Mouse (Mus musculus) forebrain, embryonic 15.5 days (tissue): ENCODE measurements at regions not wholly inside any gene's neighbourhood (a gene's known extent, or its start where the extent isn't known, plus 50 kb on each side); places are given as distances from the start of the nearest gene placed in this dataset.

Experiments used
- ATAC-seq: fragments of 200-750 bp; cut with Nextera tagmentation; replicated peaks from 2 replicates; pipeline ENCODE4 v1.8.0; 2017; ENCODE audit warnings: mild to moderate bottlenecking, moderate TSS enrichment, moderate library complexity
- H3K27ac ChIP-seq: fragments of 300-500 bp; sonication (generic); replicated peaks from 2 replicates; pipeline ENCODE4 v1.5.1; 2015; ENCODE audit warnings: mild to moderate bottlenecking, inconsistent platforms
- H3K27me3 ChIP-seq: fragments of 300-500 bp; sonication (generic); 2 replicates; pipeline ENCODE4 v1.6.1; 2015; ENCODE audit warnings: inconsistent platforms
- H3K36me3 ChIP-seq: fragments of 300-500 bp; sonication (generic); 2 replicates; pipeline ENCODE4 v1.6.1; 2015; ENCODE audit warnings: mild to moderate bottlenecking, inconsistent platforms
- H3K4me1 ChIP-seq: fragments of 300-500 bp; sonication (generic); 2 replicates; pipeline ENCODE4 v1.6.1; 2015; ENCODE audit warnings: inconsistent platforms
- H3K4me2 ChIP-seq: fragments of 300-500 bp; sonication (generic); replicated peaks from 2 replicates; pipeline ENCODE4 v1.6.1; 2015; ENCODE audit warnings: mild to moderate bottlenecking, inconsistent platforms
- H3K4me3 ChIP-seq: fragments of 300-500 bp; sonication (generic); 2 replicates; pipeline ENCODE4 v1.5.1; 2015; ENCODE audit warnings: mild to moderate bottlenecking, inconsistent platforms
- H3K9ac ChIP-seq: fragments of 300-500 bp; sonication (generic); replicated peaks from 2 replicates; pipeline ENCODE4 v1.6.1; 2015; ENCODE audit warnings: mild to moderate bottlenecking, inconsistent platforms
- H3K9me3 ChIP-seq: fragments of 300-500 bp; sonication (generic); 2 replicates; pipeline ENCODE4 v1.6.1; 2016; ENCODE audit warnings: inconsistent platforms
- WGBS: fragments of 180-500 bp; shearing (Covaris S2); methylation state at CpG from one replicate; pipeline ENCODE4 v1.1.7; 2015; ENCODE audit warnings: mixed read lengths; 5-methylcytosine and 5-hydroxymethylcytosine counted together

DNA sequence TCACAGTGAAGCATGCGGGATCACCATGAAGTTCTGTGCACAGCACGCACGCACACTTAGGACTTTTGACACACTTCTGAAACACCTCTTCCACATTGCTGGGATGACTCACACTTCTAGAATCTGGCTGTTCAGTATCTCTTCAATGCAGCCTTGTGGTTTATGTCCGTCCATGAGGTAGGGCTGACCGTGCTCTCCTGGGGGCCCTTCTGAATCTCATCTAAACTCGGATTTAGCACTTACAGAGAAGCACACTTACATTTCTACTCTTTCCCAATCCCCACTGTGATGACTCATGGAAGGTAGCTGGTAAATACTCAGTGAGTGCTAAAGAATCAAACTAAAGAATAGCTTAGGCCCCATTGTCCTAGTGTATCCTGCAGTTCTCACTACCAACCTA, 142.2 kb upstream of the Rbms1 start:
- H3K4me1 ChIP-seq: no peaks in the 10 kb centered on the region
- H3K9ac ChIP-seq: no peak overlapping the region
- H3K27ac ChIP-seq: no peak overlapping the region
- no peaks in the 10 kb centered on the region for H3K36me3 ChIP-seq
- no peak overlapping the region for H3K4me3 ChIP-seq
- H3K9me3 ChIP-seq: no peaks in the 10 kb centered on the region
- 92% methylated on average over 6 of the region's 6 CpGs for WGBS
- no peak overlapping the region for H3K4me2 ChIP-seq
- no peaks in the 10 kb centered on the region for H3K27me3 ChIP-seq
- no peak for ATAC-seq

GRCm38 (mm10) chr2:61100854-61101253, 137.9 kb upstream of the Rbms1 start:
- H3K27ac ChIP-seq: no peak overlapping the region
- H3K9ac ChIP-seq: no peak overlapping the region
- H3K4me3 ChIP-seq: no peak overlapping the region
- H3K27me3 ChIP-seq: no peaks in the 10 kb centered on the region
- no peaks in the 10 kb centered on the region for H3K9me3 ChIP-seq
- H3K4me1 ChIP-seq: no peaks in the 10 kb centered on the region
- WGBS: 98% methylated on average over 4 of the region's 4 CpGs
- no peaks in the 10 kb centered on the region for H3K36me3 ChIP-seq
- H3K4me2 ChIP-seq: no peak overlapping the region
- no peak for ATAC-seq

- Histone ChIP-seq H3K4me2 (no peak overlapping the region), H3K36me3 (no peaks in the 10 kb centered on the region), H3K27ac (no peak overlapping the region), H3K4me3 (no peak overlapping the region), H3K4me1 (no peaks in the 10 kb centered on the region), H3K9ac (no peak overlapping the region), H3K27me3 (no peaks in the 10 kb centered on the region), H3K9me3 (no peaks in the 10 kb centered on the region)
- ATAC-seq: no peak
Observed at GRCm38 (mm10) chr2:61088501-61088900, 125.5 kb upstream of the Rbms1 start.

GRCm38 (mm10) chr2:61084835-61085234, 121.8 kb upstream of the Rbms1 start:
- H3K9ac ChIP-seq: no peak overlapping the region
- H3K4me2 ChIP-seq: no peak overlapping the region
- H3K36me3 ChIP-seq: no peaks in the 10 kb centered on the region
- WGBS: 76% methylated on average over 3 of the region's 3 CpGs
- no peaks in the 10 kb centered on the region for H3K4me1 ChIP-seq
- H3K9me3 ChIP-seq: no peaks in the 10 kb centered on the region
- no peak for ATAC-seq
- no peak overlapping the region for H3K27ac ChIP-seq
- H3K4me3 ChIP-seq: no peak overlapping the region
- no peaks in the 10 kb centered on the region; the same call in 1 of the 2 replicates for H3K27me3 ChIP-seq

GRCm38 (mm10) chr2:61083100-61083499, 120.1 kb upstream of the Rbms1 start:
- WGBS: 82% methylated on average over 1 of the region's 1 CpGs
- Histone ChIP-seq H3K4me1 (no peaks in the 10 kb centered on the region), H3K36me3 (no peaks in the 10 kb centered on the region), H3K9me3 (no peaks in the 10 kb centered on the region), H3K27ac (no peak overlapping the region), H3K4me3 (no peak overlapping the region), H3K9ac (no peak overlapping the region), H3K4me2 (no peak overlapping the region), H3K27me3 (no peaks in the 10 kb centered on the region; the same call in none of the 2 replicates)
- ATAC-seq: no peak

DNA sequence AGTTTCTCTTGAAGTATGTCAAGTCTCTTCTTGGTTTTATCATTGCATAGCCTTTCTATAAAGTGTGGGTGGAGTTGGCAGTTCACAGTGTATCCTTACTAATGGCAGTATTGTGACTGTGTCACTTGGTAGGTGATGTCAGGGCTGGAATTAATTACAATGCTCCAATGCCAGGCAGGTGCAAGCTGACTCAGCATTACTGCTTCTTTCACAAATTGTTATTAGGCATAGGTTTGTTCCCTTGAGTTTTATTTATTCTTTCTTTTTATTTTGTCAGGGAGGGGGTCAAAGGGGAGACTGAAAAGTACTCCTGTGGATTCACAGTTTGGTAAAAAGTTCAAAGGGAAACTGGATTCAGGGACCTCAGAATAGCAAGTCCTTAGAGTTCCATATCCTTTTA, 119.6 kb upstream of the Rbms1 start:
- ATAC-seq: no peak
- Histone ChIP-seq H3K36me3 (no peaks in the 10 kb centered on the region), H3K4me2 (no peak overlapping the region)

GRCm38 (mm10) chr2:61080006-61080405, 117.0 kb upstream of the Rbms1 start:
- no peak overlapping the region for H3K27ac ChIP-seq
- H3K9me3 ChIP-seq: no peaks in the 10 kb centered on the region
- no peak overlapping the region for H3K4me3 ChIP-seq
- peaks cover 6% of the 10 kb centered on the region for H3K27me3 ChIP-seq
- no peak overlapping the region for H3K9ac ChIP-seq
- WGBS: 14% methylated on average over 4 of the region's 4 CpGs
- no peak overlapping the region for H3K4me2 ChIP-seq
- H3K36me3 ChIP-seq: no peaks in the 10 kb centered on the region
- H3K4me1 ChIP-seq: no peaks in the 10 kb centered on the region
- no peak for ATAC-seq

More for the DNA sequence above, 119.6 kb upstream of the Rbms1 start:
- H3K27ac ChIP-seq: no peak overlapping the region
- H3K9ac ChIP-seq: no peak overlapping the region
- H3K27me3 ChIP-seq: peaks cover 2% of the 10 kb centered on the region
- H3K4me1 ChIP-seq: no peaks in the 10 kb centered on the region
- H3K9me3 ChIP-seq: no peaks in the 10 kb centered on the region
- no peak overlapping the region for H3K4me3 ChIP-seq

- no peaks in the 10 kb centered on the region for H3K36me3 ChIP-seq
- WGBS: 82% methylated on average over 3 of the region's 3 CpGs
- no peak overlapping the region for H3K27ac ChIP-seq
- H3K9me3 ChIP-seq: no peaks in the 10 kb centered on the region; the same call in 1 of the 2 replicates
- no peaks in the 10 kb centered on the region for H3K4me1 ChIP-seq
- ATAC-seq: no peak
- H3K4me3 ChIP-seq: no peak overlapping the region
- no peak overlapping the region for H3K4me2 ChIP-seq
- no peaks in the 10 kb centered on the region for H3K27me3 ChIP-seq
- no peak overlapping the region for H3K9ac ChIP-seq
Observed at GRCm38 (mm10) chr2:61071025-61071424, 108.0 kb upstream of the Rbms1 start.

GRCm38 (mm10) chr2:61067877-61068276, 104.9 kb upstream of the Rbms1 start:
- 85% methylated on average over 2 of the region's 2 CpGs for WGBS
- H3K27me3 ChIP-seq: no peaks in the 10 kb centered on the region
- no peak for ATAC-seq
- H3K4me2 ChIP-seq: no peak overlapping the region
- no peak overlapping the region for H3K9ac ChIP-seq
- no peak overlapping the region for H3K27ac ChIP-seq
- H3K9me3 ChIP-seq: no peaks in the 10 kb centered on the region; the same call in 1 of the 2 replicates
- no peaks in the 10 kb centered on the region for H3K4me1 ChIP-seq
- H3K4me3 ChIP-seq: no peak overlapping the region
- no peaks in the 10 kb centered on the region for H3K36me3 ChIP-seq

DNA sequence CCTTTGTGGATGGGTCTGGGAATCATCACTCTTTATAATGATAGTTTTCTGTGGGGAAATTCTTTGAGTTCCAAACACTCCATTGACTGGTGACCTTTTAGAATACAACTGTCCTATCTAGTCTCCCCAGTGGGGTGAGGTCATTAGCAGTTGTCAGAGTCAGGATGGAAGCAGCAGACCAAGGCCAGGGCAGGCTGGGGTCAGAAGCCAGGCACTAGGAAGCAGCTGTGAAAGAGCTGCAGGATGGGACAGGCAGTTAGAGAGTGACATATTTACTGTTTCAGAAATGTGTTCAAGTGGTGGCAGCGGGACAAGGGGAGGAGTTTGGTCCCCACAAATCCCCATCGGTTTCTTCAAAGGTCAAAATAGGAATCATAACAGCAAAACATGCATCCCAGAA, 99.1 kb upstream of the Rbms1 start:
- no peaks in the 10 kb centered on the region for H3K36me3 ChIP-seq
- H3K9ac ChIP-seq: no peak overlapping the region
- no peaks in the 10 kb centered on the region for H3K27me3 ChIP-seq
- no peaks in the 10 kb centered on the region; the same call in 1 of the 2 replicates for H3K9me3 ChIP-seq
- no peak overlapping the region for H3K4me2 ChIP-seq
- no peak overlapping the region for H3K27ac ChIP-seq
- ATAC-seq: no peak
- H3K4me1 ChIP-seq: no peaks in the 10 kb centered on the region; the same call in 1 of the 2 replicates
- 79% methylated on average over 2 of the region's 2 CpGs for WGBS
- H3K4me3 ChIP-seq: no peak overlapping the region

GRCm38 (mm10) chr2:61060906-61061305, 97.9 kb upstream of the Rbms1 start:
- Histone ChIP-seq H3K4me2 (no peak overlapping the region), H3K9me3 (no peaks in the 10 kb centered on the region), H3K4me3 (no peak overlapping the region), H3K27me3 (no peaks in the 10 kb centered on the region), H3K36me3 (no peaks in the 10 kb centered on the region), H3K4me1 (no peaks in the 10 kb centered on the region; the same call in 1 of the 2 replicates), H3K9ac (no peak overlapping the region), H3K27ac (no peak overlapping the region)
- 94% methylated on average over 1 of the region's 1 CpGs for WGBS
- ATAC-seq: no peak

DNA sequence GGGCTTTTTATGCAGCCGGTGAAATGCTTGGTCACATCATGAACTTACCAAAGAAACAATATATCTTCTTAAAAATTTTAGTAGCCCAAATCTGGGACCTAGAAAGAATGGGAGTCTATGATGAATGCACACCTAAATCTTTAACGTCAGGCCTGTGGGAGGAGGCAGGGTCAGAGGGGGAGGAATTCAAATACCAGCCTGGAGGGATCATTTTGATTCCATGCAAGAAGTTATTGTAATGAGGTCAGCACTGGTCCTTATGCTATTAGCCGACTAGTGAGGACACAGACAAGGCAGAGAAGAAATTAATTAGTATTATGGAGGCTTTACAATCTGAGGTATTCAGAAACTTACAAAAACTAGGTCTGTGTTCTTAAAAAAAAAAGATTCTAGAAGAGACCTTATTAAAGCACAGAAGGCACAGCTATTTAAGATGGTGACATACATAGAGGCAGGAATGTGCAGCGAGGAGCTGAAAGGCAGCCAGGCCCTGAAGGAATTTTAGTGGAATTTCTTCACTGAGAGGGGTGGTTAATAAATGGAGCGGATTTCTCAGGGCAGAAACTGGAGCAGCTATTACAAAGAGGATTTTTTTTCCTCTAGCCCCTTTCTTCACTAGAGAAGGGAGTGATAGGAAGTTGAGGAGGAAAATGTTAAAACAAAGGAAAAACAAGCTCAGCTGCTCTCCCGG, 95.7 kb upstream of the Rbms1 start:
- 8% methylated on average over 6 of the region's 6 CpGs for WGBS

DNA sequence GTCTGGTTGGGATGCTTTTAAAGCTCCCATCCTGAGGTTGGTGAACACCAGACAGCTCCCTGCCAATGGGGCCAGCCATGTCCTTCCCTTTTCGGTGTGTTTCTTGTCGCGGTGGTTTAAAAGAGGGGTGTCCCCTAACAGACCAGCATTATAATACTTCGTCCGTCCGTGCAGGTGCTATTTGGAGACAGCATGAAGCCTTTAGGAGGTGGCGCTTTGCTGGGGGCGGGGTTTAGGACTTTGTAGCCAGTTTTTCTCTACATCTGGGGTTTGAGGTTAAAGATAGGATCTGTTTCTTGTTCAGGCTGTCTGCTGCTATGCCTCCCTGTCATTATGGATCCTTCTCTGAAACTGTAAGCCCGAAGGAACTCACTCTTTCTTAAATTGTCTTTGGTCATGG, 89.3 kb upstream of the Rbms1 start:
- Histone ChIP-seq H3K9ac (no peak overlapping the region), H3K4me2 (no peak overlapping the region), H3K27ac (no peak overlapping the region), H3K36me3 (no peaks in the 10 kb centered on the region), H3K27me3 (no peaks in the 10 kb centered on the region), H3K4me1 (no peaks in the 10 kb centered on the region), H3K9me3 (no peaks in the 10 kb centered on the region), H3K4me3 (no peak overlapping the region)
- ATAC-seq: no peak
- WGBS: 78% methylated on average over 9 of the region's 9 CpGs

More for the DNA sequence above, 95.7 kb upstream of the Rbms1 start:
- ATAC-seq: 0 out of 2 replicates have a peak, but pooled peaks have one; percentile 55
- H3K9me3 ChIP-seq: no peaks in the 10 kb centered on the region
- no peaks in the 10 kb centered on the region for H3K36me3 ChIP-seq
- no peak overlapping the region for H3K9ac ChIP-seq
- no peak overlapping the region for H3K4me3 ChIP-seq
- H3K4me2 ChIP-seq: no peak overlapping the region
- H3K27ac ChIP-seq: no peak overlapping the region
- H3K4me1 ChIP-seq: no peaks in the 10 kb centered on the region; the same call in 1 of the 2 replicates
- H3K27me3 ChIP-seq: no peaks in the 10 kb centered on the region
